Mouse (Mus musculus): ENCODE measurements at regions not wholly inside any gene's neighbourhood (a gene's known extent, or its start where the extent isn't known, plus 50 kb on each side); places are given as distances from the start of the nearest gene placed in this dataset.
A peak's percentile ranks its signal among the peaks of the same experiment; 100 is the strongest.

DNA sequence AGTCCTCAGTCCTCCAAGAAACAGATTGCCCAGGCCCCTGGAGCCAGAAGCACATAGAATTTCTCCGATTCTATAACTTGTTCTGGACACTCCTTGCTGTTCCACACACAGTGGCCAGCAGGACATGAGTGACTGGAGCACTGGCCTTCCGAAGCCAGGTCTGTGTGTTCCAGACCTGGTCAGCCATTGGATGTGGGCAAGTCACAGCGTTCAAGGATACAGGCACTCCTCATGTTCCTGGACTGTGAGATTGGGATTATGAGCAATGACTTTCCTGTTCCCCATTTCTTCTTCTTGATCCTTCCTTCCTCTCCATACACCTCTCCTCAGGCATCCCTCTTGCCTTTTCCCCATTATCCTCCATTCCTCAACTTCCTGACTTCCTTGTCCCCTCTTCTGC lies 281.8 kb upstream of the Gjb5 start:
- no peak for DNase-seq (ENCODE audit: low spot score in 2 of 2)

GRCm38 (mm10) chr4:127636934-127637333 lies 279.0 kb upstream of the Gjb5 start:
- no peak for DNase-seq (ENCODE audit: low spot score in 2 of 2)

DNA sequence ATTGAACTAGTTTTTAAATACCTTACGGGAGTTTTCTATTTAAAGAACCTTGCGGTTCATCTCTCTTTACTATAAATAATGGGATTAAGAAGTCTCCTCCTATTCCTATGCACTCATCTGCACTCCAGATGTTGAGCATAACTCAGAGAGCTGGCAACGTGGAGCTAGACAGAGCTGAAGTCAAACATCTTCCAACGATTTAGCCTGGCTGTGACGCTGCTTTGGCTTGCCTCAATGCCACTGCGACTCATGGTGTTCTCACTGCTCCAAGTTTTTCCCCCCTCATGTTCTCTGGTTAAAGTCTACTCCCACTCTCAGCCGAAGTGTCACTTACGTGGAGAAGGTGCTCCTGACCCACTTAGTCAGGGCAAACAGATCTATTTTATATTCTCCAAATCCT lies 277.3 kb upstream of the Gjb5 start:
- DNase-seq (ENCODE audit: low spot score in 2 of 2), result no peak

GRCm38 (mm10) chr4:127619870-127620269 lies 261.9 kb upstream of the Gjb5 start:
- no peak for DNase-seq (ENCODE audit: low spot score in 2 of 2)

- DNase-seq (ENCODE audit: low spot score in 2 of 2), result no peak
These were observed 254.8 kb upstream of the Gjb5 start for GRCm38 (mm10) chr4:127612761-127613160.

DNA sequence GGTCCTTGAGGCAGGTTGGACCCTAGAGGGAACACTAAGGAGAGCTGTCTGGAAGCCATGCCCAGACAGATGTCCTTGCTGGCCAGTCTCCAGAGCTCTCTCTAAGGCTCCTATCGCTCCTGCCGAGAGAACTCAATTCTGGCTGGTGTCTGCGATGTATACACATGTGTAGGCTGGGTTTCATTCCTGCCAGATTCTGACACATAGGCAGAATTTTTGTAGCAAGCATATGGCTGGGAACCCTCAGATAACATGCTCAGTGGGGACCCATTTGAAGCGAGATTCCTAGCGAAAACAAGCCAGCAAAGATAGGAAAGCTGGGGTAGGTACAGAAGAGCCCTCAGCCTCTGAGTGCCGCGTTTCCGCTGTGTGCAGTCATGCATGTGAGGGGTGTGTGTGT lies 242.9 kb upstream of the Gjb5 start:
- peak; percentile 78 to 87 for DNase-seq (ENCODE audit: low spot score in 2 of 2)

DNA sequence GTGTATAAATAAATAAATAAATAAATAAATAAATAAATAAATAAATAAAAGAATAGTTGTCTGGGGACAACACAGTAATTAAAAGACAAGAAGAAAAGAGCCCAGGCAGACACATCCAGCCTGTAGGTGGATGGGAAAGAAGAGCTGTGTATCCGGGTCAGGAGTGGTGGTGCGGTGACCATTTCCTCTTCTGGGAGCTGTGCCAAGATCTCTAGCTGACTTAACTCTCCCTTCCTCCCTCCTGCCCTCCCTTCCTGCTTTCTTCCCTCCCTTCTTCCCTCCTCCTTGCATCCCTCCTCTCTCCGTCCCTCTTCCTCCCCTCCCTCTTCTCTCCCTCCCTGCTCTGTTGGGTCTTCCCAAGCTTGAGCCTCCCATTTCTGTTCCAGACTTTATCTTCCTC lies 240.6 kb upstream of the Gjb5 start:
- DNase-seq (ENCODE audit: low spot score in 2 of 2), result no peak

DNA sequence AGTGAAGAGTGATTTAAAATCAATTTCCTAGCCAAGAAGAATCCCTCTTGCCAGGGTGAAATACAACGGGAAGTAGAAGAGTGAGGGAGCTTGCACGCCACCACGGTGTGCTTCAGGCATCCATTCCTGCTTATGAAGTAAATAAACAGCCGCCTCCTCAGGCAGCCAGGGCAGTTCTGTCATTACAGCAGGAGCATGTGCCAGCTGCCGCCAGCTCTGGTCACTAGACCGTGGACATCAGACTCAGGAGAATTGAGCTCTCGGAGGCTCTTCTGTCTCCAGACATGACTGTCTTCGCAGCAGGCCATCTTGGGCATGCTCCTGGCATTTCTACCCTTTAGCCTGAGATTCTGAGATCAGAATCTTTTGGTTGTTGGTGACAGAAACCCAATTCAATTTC lies 236.1 kb upstream of the Gjb5 start:
- no peak for DNase-seq (ENCODE audit: low spot score in 2 of 2)

- DNase-seq (ENCODE audit: low spot score in 2 of 2), result no peak
These were observed 233.6 kb upstream of the Gjb5 start for GRCm38 (mm10) chr4:127591540-127591939.

DNA sequence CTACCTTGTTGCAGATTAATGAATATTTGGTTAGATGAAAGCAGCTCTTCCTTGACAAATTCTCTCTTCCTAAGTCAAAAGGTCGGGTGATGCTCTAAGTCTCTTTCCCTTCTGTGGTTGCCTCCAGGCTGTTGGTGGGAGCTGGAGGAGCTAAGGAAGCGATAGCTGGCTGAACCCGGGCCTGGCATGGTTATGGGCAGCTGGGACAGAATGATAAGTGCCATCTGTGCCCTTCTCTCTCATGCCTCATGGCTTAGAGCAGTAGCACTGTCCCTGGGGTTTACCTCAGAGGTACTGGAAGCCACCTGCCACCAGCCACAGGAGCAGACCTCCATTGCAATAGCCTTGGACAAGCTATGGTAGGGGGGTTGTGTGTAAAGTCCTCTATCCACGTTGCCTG lies 228.8 kb upstream of the Gjb5 start:
- DNase-seq (ENCODE audit: low spot score in 2 of 2), result no peak

GRCm38 (mm10) chr4:127576521-127576920 lies 218.5 kb upstream of the Gjb5 start:
- DNase-seq (ENCODE audit: low spot score in 2 of 2), result no peak

DNA sequence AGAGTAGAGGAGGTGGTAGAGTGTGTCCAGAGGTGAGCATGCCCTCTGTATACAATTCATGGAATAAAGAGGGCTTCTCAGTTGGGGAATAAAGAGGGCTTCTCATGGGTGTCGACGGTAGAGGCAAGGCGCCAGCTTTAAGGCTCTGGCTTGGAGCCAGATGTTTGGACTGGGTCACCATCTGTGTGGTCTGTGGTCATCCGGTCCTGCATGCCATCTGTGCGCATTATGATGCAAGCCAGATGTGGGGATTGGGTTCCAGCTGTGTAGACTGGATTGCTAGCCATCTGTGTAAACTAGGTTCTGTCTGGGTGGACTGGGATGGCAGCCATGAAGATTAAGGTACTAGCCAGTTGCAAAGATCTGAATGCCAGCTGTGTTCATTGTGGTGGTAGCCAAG lies 204.6 kb upstream of the Gjb5 start:
- DNase-seq (ENCODE audit: low spot score in 2 of 2), result no peak

DNA sequence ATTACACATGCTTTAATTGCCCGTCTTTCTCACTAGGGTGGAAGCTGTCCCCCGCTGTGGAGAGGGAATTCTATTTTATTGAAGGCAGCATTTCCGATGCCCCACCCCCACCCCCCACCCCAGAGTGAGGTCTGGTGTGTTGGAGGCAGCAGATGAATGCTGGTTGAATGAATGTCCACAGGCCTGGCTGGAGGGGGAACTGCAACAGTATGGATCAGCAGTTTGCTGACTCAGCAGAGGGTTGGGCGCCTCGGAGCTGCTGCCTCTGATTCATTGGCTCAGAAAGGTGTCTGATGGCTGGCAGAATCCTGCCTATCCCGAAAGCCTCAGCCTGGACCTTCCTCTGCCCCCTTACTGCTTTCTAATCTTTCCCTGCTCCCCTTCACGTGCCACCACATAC lies 200.6 kb upstream of the Gjb5 start:
- no peak for DNase-seq (ENCODE audit: low spot score in 2 of 2)

DNA sequence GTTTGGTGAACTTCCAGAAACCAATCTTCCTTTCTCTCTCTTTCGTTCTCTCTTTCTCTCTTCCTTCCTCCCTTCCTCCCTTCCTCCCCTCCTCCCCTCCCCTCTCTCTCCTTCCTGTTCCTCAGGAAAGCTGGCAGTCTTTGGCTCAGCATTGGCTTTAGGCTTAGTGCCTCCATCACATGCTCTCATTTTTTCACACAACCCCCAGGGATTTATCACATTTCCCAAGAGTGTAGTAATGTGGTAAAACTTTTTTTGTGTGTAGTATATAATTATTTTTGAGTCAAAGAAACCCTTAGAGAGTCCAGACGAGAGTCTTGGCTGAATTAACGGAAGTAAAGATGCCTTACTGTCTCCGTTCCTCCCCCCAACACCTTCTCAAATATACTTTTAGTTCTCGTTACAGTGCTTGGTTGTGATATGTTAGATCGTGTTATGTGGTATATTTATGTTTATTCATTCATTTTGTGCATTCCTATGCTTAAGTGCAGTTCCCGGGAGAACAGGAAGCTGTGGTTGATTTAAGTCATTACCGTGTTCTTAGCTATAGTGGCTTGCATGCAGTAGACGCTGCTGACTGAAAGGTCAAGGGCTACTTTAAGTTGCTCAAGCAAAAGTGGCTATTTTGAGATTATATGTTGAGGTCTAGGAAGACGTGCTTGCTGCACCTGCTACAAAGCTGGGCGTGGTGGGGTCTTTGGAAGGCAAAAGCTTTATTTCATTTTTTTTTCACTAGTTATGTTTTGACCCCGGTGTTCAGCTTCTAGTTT lies 194.7 kb upstream of the Gjb5 start:
- peak in 1 of 2 experiments; percentile 13 for DNase-seq (ENCODE audit: low spot score in 2 of 2)

GRCm38 (mm10) chr4:127549581-127549980 lies 191.6 kb upstream of the Gjb5 start:
- DNase-seq (ENCODE audit: low spot score in 2 of 2), result no peak

DNA sequence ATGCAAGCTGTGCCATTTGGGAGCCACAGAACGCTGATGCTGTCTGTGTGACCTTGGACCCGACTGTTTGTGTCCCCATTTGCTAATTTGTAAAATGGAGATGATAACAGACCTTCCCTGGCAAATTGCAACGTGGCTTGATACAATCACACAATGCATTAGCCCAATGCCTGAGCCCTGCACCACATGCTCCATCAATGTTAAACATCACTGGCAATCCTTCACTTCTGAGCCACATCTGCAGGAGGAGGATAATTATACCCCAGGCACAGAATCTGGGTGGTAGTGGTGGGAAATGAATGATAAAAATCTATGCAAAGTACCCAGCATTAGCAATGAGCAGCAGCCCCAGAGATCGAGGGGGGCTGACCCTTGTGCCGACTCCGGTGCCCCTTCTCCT lies 191.0 kb upstream of the Gjb5 start:
- DNase-seq (ENCODE audit: low spot score in 2 of 2), result no peak

- no peak for DNase-seq (ENCODE audit: low spot score in 2 of 2)
These were observed 187.1 kb upstream of the Gjb5 start for GRCm38 (mm10) chr4:127545106-127545505.

GRCm38 (mm10) chr4:127543276-127543675 lies 185.3 kb upstream of the Gjb5 start:
- peak in 1 of 2 experiments; percentile 46 for DNase-seq (ENCODE audit: low spot score in 2 of 2)

GRCm38 (mm10) chr4:127542771-127543170 lies 184.8 kb upstream of the Gjb5 start:
- peak; percentile 41 to 43 for DNase-seq (ENCODE audit: low spot score in 2 of 2)

- DNase-seq (ENCODE audit: low spot score in 2 of 2), result peak; percentile 59 to 61
These were observed 179.0 kb upstream of the Gjb5 start for GRCm38 (mm10) chr4:127536952-127537351.

DNA sequence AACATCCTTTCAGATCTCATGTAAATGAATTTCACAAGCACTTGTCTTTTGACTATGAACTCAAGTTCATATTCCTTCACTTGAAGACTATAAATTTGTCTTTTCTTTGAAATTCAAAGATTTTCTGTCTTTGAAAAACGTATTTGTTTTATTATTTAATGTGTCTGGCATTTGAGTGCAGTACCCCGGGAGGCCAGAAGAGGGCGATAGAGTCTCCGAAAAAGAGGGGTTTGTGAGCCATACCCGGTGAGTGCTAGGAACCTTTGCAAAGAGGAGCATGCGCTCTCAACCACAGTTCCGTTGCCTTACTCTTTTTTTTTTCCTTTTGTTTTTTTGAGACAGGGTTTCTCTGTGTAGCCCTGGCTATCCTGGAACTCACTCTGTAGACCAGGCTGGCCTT lies 177.6 kb upstream of the Gjb5 start:
- DNase-seq (ENCODE audit: low spot score in 2 of 2), result no peak

DNA sequence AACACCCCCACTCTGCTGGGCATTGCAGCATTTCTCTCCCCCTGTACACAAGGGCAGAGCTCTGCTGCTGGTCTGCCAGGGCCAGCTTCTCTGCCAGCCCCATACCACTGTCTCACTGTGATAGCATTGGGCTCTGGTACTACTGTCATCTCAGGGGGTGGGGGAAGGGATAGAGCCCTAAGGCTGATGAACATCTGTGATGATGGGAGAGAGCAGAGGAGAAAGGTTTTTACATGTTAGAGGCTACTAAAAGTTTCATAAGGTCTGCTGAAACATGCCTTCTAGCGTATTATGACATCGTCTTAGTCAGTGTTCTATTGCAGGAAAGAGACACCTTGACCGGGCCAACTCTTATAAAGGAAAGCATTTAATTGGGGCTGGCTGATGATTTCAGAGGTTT lies 176.4 kb upstream of the Gjb5 start:
- no peak for DNase-seq (ENCODE audit: low spot score in 2 of 2)

DNA sequence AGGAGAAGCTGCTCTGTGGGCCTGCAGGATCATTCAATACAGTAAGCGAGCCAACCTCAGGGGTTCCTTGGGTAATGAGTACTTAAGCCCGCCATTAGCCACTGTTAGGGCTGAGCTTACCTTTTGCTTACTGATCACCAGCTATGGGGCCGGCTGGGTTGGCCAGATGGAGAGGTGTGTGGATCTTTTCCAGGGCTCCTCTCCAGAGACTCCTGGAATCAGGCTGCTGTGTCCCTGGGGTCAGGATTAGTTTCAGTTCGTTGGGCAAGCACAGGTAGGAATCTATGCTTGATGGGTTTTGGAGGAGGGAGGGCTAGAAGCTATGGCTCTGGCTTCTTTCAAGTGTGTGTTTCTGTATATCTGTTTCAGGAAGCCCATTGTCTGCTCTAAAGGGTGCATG lies 175.7 kb upstream of the Gjb5 start:
- no peak for DNase-seq (ENCODE audit: low spot score in 2 of 2)

GRCm38 (mm10) chr4:127530779-127531178 lies 172.8 kb upstream of the Gjb5 start:
- DNase-seq (ENCODE audit: low spot score in 2 of 2), result no peak

Data from right cerebral cortex, postnatal 10 days (tissue).